Mouse (Mus musculus) embryo, embryonic 11.5 days (tissue): ENCODE measurements around the gene Hoxa7.
A peak's percentile ranks its signal among the peaks of the same experiment; 100 is the strongest.

Source experiments
- DNase-seq: peaks from one replicate; pipeline ENCODE4 v3.0.0-alpha.2; 2012; ENCODE audit warnings: low read depth, low spot score

Gene Hoxa7

DNA sequence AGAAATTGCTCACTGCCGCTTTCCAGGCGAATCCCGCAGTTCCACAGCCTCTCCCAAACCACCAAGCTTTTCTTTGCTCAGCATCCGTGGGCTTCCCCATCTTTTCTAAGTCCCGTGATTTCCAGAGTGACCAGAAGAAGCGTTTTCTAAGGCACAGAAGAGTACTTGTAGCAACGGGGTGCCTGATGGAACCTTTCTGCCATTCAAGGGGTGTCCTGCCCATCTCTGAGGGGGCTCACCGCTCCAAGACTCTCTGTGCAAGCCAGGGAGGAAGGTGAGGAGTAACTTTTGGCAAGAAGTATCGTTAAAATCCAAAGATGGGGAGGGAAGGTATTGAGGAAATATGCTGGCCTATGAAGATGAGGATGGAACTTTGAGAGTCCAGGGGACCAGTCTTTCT, 43.8 kb downstream of the Hoxa7 start:
- DNase-seq, result no peak

DNA sequence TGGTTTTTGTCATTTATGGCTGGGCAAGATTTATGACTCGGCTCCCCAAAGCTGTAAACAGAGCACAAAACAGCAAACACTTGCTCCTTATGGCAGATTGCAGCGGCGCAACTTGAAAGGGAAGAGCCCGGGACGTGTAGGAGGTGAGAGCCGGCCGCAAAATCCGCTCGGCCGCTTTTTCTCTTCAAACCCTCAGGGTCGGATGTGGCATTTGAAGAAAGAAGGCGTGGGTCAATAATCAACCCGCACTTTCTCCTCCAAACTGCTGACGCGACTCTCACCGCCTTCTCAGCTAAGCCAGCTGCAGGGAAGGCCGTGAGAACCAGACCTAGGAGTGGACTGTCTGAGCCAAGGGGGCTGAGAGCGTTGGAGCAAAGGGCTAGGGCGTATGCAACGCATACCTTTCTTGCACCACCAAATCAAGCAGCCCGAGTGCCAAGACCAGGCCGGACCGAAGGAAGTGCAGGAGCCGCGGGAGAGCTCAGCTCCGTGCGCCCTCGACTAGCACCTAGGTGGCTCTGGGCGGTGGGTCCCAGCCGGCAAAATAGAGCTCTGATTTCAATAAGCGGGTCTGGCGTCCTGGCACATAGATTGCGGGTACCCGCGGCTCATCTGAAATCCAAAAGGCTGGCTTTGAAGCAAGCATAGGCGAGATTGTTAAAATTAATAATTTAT, 44.5 kb downstream of the Hoxa7 start, which contains the start of gene 5730596B20Rik:
Gene 5730596B20Rik (plus strand): TSS at position 438 of the 675 bp plus-strand sequence.
- no peak for DNase-seq

GRCm38 (mm10) chr6:52176391-52176790, 45.3 kb downstream of the Hoxa7 start:
- DNase-seq, result no peak

GRCm38 (mm10) chr6:52175864-52176263, 45.8 kb downstream of the Hoxa7 start:
- no peak for DNase-seq

GRCm38 (mm10) chr6:52174968-52175751, 46.5 kb downstream of the Hoxa7 start:
- DNase-seq, result no peak

- no peak for DNase-seq
Measured at GRCm38 (mm10) chr6:52173648-52174047, 48.0 kb downstream of the Hoxa7 start.

DNA sequence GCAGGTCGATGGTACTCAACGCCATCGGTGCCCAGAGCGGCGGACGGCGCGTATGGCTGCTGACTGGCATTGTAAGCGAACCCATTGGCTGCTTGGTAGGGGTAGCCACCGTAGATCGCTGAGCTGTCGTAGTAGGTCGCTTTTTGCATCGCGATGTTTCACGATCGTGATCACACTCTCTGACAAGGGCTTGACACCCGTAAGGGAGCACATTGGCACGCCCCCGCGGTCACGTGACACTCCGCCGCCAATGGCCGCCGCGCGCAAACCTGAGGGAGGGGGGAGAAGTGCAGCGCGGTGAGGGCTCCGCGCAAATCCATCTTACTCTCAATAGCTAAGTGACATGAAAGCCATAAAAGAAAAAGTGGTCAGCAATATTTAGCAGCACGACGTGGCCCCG, 49.2 kb downstream of the Hoxa7 start:
- peak; percentile 89 for DNase-seq

GRCm38 (mm10) chr6:52171938-52172337, 49.7 kb downstream of the Hoxa7 start:
- DNase-seq, result no peak

DNA sequence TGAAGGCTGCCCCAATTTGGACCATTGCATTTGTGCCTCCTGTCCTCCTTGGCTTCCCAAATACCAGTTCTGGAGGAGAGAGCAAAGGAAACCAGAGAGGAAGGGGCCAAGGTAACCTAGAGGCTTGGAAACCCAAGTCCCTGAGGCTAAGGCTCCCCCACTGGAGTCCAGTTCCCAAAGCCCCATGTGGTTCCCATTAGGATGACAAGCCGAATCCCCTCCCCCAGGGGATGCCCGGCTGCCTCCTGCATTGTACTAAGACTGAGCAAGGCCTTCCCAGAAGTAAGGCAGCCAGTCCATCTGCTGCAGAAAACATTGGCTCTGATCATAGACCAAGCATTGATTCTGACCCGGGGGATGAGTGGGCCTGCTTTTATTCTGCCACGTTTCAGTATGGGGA, 50.3 kb downstream of the Hoxa7 start:
- DNase-seq, result no peak

DNA sequence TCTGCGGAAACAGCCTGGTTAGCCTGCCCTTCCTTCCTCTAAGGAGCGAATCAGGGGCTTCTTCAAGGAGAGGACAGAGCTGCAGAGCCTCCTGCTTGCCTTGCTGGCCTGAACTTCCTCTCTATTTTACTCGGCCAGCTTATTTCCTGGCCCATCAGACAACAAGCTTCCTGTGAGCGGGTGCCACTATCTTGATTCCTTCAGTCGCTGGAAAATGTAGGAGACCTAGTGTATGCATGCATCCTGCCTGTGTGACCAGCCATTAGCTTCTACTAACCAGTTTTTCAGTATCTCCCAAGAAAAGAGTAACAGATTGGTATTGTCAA, 50.8 kb downstream of the Hoxa7 start:
- DNase-seq, result no peak

DNA sequence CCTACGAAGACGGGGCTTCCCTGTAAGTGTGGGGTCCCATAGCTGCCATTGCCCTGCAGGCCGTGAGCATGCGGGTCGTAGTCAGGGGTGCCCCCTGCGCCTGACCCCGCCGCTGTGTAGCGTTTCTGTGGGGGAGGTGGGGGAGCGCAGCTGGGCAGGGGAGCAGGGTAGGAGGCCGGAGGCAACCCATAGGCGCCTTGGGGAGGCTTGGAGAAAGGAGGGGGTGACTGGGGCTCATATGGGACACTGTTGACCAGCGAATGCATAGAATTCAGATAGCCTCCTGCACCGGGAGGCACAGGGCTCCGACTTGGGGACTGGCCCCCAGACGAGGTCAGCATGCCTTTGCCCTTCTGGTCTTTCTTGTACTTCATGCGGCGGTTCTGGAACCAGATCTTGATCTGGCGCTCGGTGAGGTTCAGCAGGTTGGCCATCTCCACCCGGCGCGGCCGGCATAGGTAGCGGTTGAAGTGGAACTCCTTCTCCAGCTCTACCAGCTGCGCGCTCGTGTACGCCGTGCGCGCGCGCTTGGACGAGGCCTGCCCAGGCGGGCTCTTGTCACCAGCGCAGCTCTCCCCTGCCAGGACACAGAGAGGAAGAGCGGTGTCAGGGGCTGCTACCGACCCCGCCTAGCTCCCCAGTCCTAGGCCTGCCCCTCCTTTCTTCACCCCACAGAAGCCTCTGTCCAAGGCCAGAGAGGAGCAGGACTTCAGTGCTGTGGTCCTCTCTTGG, 51.3 kb downstream of the Hoxa7 start:
- DNase-seq, result no peak

DNA sequence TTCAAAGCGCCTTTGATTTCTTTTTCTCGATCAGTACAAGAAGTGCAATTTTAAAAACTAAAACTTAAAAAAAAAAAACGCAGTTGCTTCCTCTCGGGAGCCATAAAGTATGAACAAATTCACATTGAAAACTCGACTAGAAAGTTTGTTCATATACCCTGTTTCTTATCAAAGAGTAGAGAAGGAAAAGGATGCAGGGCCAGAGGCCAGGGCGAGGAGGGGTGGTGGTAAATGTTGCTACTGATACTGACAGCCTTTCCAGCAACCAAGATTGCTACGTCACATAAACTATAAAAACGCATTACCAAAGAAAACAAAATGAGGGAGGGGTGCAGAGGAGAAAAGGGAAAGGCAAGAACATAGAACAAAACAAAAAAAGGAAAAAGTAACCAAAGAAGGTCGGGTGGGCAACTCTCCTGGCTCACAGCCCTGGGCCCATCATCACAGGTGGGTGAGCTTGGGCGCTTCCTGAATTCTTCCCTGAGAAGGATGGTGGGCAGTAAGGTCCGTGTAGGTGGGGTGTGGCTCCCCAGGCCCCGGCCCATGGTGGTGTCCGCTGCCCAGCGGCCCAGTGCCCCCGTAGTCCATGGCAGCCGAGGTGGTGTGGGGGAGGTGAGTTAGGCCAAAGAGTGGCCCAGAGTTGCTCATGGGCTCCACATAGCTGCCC, 52.0 kb downstream of the Hoxa7 start:
- DNase-seq, result no peak

GRCm38 (mm10) chr6:52168191-52169055, 53.2 kb downstream of the Hoxa7 start:
- DNase-seq, result no peak

DNA sequence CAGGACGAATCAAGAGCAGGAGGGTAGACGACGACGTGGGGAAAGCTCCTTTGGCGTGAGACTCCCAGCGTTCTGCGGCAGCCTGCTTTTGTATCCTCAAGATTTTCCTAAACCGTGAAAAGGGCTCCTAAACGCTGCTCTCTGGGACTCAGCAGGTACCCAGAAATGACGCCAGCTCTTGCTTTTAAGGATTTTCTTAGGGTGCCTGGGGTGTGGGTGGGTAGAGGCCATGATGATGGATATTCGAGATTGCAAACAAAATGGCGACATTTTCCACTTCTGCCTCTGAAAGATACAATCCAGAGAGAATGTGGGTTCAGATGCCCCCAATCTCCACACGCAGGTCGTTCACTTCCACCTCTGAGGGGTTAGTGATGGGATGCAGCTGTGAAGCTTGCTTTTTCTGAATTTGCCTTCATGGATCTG, 53.9 kb downstream of the Hoxa7 start:
- no peak for DNase-seq

- no peak for DNase-seq
Measured at GRCm38 (mm10) chr6:52167176-52167575, 54.5 kb downstream of the Hoxa7 start.

DNA sequence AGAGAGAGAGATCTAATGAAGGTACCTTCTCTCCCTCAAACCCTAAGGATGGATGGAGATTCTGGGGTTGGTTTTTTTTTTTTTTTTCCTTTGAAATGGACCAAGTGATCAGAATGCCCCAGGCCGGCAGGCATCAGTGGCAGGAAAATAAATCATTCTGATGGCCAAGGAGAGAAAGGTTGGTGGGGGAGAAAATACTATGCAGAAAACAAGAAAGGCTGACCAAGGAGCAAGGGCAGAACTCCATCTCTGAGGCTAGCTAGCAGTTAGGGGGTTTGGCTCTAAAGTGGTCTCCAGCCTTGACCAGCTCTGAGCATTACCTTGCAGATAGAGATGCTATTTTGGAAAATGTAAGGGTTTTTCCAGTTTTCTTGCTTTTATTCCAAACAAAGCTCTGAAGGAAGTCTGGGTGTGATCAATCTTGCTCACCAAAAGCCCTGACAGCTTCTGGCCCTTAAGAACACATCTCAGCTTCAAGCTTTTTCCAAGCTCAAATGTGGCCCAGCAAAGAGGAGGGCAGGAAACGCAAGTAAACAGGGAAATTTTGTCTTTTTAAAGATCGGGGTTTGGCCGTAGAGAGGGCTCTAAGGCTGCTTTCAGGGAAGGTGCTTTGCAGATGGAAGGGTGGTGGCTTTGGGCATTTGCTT, 55.1 kb downstream of the Hoxa7 start:
- no peak for DNase-seq

DNA sequence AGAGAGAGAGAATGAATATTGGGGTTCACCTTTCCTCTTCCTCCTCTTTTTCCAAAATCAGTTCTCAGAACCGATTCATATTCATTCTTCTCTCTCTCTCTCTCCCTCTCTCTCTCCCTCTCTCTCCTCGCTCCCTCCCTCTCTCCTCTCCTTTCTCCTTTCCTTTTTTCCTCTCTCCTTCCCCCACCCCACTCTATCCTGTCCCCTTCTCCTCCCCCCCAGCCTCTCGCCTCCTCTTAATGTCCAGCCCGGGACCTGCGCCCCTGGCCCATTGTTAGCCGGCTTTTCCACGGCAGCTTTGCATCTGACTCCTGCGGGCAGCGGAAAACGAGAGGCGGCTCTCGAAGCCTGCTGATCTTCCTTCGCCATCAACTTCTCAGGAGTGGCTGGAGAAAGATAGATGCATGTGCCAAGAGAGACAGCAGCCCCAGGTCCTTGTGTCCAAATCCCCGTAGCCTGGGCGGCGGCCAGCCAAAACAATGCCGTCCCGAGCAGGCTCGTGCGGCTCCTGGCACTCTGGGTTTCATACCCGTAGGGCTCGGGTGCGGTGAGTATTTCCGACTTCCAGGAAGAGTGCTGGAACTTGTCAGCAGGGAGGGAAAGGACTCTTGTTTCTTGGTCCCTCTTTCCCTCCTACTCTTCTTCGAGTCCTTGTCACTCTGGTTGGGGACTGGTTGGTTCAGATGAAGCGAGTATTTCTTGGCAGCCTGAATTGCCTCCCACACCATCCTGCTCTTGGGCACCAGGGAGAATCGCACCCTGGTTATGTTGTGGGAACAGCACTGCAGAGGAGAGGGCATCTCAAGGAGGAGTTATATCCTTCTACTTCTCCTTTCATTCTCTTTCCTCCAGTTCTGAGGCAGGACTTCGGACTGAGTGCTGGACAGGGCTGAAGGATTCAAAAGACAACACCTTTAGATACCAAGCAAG, 55.9 kb downstream of the Hoxa7 start:
- no peak for DNase-seq

DNA sequence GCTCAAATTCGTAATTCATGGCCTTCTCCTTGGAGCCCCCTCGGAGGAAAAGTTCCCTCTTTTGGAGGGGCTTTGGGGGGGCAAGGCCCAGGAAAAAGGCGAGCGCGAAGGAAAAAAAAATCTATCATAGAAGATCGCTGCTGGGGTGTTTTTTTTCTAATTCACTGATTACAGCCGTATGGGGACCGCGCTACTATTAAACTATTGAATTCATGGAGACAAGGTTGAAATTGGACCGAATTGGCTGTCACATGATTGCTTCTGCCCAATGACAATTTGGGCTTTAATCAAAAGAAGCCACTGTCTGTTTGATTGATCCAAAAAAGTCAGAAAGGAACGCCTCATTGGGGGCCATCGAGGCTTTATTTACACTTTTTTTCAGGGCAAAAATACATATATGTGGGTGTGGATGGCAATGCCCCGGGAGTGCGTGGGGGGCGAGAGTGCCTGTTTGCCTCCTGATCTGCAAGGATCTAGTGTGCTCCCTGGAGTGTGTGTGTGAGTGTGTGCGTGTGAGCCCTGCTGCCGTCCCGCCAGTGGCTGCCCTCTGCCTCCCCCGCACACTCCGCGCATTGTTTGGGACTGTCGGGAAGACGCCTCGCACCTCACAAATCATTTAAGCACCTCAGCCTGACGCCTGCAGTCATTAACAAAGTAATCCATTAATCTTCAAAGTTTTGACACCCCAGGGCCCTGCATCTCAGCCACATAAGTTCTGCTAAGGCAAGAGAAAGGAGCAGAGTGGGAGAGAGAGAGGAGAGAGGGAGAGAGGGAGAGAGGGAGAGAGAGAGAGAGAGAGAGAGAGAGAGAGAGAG, 56.8 kb downstream of the Hoxa7 start, which contains the start of gene Hoxa2:
Gene Hoxa2 (minus strand): TSS at position 206 of the 815 bp plus-strand sequence.
- DNase-seq, result no peak
